Mouse (Mus musculus): Measurements from ENCODE around the gene Hs6st3. TPM values are rescaled to one million over a fixed set of nuclear protein-coding genes. Genes with fewer than 3 reads are reported as not detected.
"Not testable (repeated sequence)": the region's sequence is repeated elsewhere in the genome, so short reads cannot be mapped to it uniquely, and the experiment has no call there.

Gene Hs6st3
- polyA plus RNA-seq, 1 experiment: 6.6 TPM

DNA sequence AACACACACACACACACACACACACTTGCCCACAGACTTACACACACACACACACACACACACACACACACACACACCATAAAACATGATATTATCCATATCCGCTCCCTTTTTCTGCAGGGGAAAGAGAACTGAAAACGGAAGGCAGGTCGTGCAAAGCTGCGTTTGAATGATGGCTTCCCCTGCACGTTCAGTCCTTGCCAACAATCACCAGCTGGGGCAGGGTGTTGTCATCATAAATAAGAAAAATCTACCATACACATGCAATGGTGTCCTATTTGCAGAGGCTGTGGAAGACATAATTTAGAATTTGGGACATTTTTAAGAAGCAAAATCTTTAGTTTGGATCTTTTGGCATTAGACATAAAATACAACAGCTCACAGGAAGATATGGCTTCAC, 382.5 kb downstream of the Hs6st3 start:
- Histone ChIP-seq H3K4me1 (ENCODE audit: control insufficient read depth, insufficient read depth, low read length) (no peaks in the 10 kb centered on the region), H3K27ac (ENCODE audit: insufficient read depth, low read length) (no peak overlapping the region), H3K4me3 (replicated peaks; ENCODE audit: insufficient read depth, low read depth, low read length) (no peak overlapping the region), H3K27me3 (ENCODE audit: control insufficient read depth, insufficient read depth, low read length) (no peaks in the 10 kb centered on the region)
- no peak for DNase-seq
- WGBS: 21% methylated on average over 5 of the region's 5 CpGs
- TF ChIP-seq POLR2A (IDR thresholded peaks at IDR 0.05; ENCODE audit: borderline replicate concordance, insufficient read depth, low read length) (no peak), CTCF (IDR thresholded peaks at IDR 0.05; ENCODE audit: borderline replicate concordance, insufficient read depth, low read depth, low read length) (no peak)

DNA sequence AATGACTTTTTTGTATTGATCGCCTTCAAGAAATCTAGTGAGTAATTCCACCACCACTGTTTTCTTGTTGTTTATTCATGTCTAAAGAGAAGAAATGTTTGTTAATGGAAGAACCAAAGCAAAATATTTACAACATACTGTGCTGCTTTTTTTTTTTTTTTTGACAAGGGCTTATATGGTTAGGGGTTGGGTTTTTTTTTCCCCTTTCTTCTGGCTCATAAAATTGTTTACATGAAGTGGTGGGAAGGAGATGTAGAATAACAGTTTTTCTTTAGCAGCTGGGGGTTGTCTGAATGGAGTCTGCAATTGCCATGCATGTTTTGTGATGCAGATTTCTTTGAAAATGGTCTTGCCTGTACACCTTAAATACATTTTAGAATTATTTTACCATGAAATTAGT, 382.9 kb downstream of the Hs6st3 start:
- Histone ChIP-seq H3K27me3 (ENCODE audit: control insufficient read depth, insufficient read depth, low read length) (no peaks in the 10 kb centered on the region), H3K27ac (ENCODE audit: insufficient read depth, low read length) (no peak overlapping the region), H3K4me1 (ENCODE audit: control insufficient read depth, insufficient read depth, low read length) (no peaks in the 10 kb centered on the region), H3K4me3 (replicated peaks; ENCODE audit: insufficient read depth, low read depth, low read length) (no peak overlapping the region)
- 95% methylated on average over 1 of the region's 1 CpGs for WGBS
- TF ChIP-seq CTCF (IDR thresholded peaks at IDR 0.05; ENCODE audit: borderline replicate concordance, insufficient read depth, low read depth, low read length): no peak
- TF ChIP-seq POLR2A (IDR thresholded peaks at IDR 0.05; ENCODE audit: borderline replicate concordance, insufficient read depth, low read length): no peak
- no peak for DNase-seq

DNA sequence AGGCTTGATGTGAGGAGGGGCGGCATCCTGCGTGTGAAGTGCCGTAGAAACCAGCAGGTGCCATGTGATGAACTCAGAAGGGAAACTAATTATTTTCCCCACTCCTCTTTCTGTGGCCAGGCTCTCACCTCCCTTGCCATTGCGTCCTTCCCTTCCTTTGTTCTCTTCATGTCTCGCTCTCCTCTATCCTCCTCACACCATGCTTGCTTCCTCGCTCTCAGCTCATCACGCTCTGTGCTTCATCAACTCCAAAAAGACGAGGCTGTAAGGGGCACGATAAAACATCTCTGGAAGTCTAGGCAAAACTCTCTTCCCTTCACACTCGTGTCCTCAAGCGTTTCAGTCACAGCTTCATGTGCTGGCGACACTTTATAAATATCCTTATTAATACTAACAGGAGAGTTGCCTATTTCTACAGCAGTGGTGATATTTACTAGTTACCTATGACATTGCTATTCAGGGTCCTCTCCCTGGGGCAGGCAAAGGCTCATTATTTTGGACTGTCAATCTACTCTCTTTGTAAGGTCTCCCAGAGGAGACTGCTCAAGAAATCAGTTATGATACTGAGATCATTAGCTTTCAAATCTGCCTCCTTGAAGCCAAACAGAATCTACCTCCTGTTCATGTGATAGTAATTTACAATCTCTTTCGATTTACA, 394.9 kb downstream of the Hs6st3 start:
- WGBS: 64% methylated on average over 13 of the region's 13 CpGs
- no peak overlapping the region for H3K27ac ChIP-seq (ENCODE audit: insufficient read depth, low read length)
- H3K4me3 ChIP-seq (replicated peaks; ENCODE audit: insufficient read depth, low read depth, low read length): no peak overlapping the region
- no peaks in the 10 kb centered on the region for H3K27me3 ChIP-seq (ENCODE audit: control insufficient read depth, insufficient read depth, low read length)
- H3K4me1 ChIP-seq (ENCODE audit: control insufficient read depth, insufficient read depth, low read length): no peaks in the 10 kb centered on the region
- no peak for DNase-seq
- no peak for TF ChIP-seq POLR2A (IDR thresholded peaks at IDR 0.05; ENCODE audit: borderline replicate concordance, insufficient read depth, low read length)
- no peak for TF ChIP-seq CTCF (IDR thresholded peaks at IDR 0.05; ENCODE audit: borderline replicate concordance, insufficient read depth, low read depth, low read length)

DNA sequence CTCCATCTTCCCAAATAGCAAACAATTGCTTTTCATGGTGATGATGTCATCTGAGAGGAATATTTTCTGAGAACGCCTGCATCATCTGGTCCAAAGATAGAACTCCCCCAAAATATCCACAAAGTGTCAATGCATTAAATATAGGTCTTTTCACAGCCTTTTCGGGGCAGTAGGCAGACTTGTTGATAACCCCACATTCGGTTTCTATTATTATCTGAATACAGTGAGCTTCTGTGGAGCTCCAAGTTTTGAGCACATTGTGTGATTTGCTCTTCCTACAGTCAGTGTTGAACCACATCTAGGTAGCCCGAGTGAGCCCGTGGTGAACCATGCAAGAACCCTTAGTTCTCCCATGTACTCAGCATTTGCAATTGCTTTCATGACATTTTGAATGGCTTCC, 402.4 kb downstream of the Hs6st3 start:
- TF ChIP-seq CTCF (IDR thresholded peaks at IDR 0.05; ENCODE audit: borderline replicate concordance, insufficient read depth, low read depth, low read length): no peak
- no peak for TF ChIP-seq POLR2A (IDR thresholded peaks at IDR 0.05; ENCODE audit: borderline replicate concordance, insufficient read depth, low read length)
- 91% methylated on average over 5 of the region's 5 CpGs for WGBS
- Histone ChIP-seq H3K4me1 (ENCODE audit: control insufficient read depth, insufficient read depth, low read length) (no peaks in the 10 kb centered on the region), H3K4me3 (replicated peaks; ENCODE audit: insufficient read depth, low read depth, low read length) (no peak overlapping the region), H3K27ac (ENCODE audit: insufficient read depth, low read length) (no peak overlapping the region), H3K27me3 (ENCODE audit: control insufficient read depth, insufficient read depth, low read length) (no peaks in the 10 kb centered on the region)
- no peak for DNase-seq

DNA sequence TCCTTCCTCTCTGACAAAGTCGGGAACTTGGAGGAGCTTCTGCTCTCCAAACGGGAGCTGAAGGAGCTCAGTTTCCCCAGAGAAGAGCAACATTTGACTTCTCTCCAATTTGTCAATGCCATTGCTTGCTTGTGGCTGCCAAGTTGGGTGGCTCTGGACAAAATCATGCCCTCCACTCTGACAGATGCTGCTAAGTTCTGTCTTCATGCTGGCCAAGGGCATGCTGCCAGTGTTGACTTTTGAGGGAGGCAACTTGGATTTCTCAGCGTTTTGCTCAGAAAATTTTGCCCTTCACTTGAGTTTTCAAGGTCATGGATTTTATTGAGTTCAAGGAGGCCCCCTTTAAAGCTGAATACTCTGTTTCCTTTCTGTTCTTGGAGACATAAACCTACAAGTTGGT, 406.5 kb downstream of the Hs6st3 start:
- no peak for TF ChIP-seq CTCF (IDR thresholded peaks at IDR 0.05; ENCODE audit: borderline replicate concordance, insufficient read depth, low read depth, low read length)
- no peak for TF ChIP-seq POLR2A (IDR thresholded peaks at IDR 0.05; ENCODE audit: borderline replicate concordance, insufficient read depth, low read length)
- H3K27ac ChIP-seq (ENCODE audit: insufficient read depth, low read length): no peak overlapping the region
- no peaks in the 10 kb centered on the region for H3K4me1 ChIP-seq (ENCODE audit: control insufficient read depth, insufficient read depth, low read length)
- no peaks in the 10 kb centered on the region for H3K27me3 ChIP-seq (ENCODE audit: control insufficient read depth, insufficient read depth, low read length)
- no peak for DNase-seq
- 26% methylated on average over 3 of the region's 3 CpGs for WGBS
- no peak overlapping the region for H3K4me3 ChIP-seq (replicated peaks; ENCODE audit: insufficient read depth, low read depth, low read length)

DNA sequence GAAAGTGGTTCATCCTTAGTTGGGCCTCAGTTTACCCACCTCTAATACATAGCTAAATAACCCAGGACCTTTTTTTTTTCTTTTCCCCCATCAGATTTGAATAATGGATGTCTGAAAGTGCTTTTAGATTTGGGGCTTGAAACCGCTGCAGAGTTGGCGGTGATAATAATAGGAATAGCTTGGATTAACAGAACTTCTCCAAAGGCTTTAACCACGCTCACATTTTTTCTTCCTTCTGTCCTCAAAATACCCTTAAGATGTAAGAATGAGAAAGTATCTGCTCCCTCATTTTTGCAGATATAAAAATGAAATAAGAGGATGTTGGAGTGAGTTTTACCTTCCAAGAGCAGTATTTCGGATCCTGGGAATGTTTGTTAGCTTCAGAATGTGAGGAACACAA, 420.2 kb downstream of the Hs6st3 start:
- DNase-seq: no peak
- H3K4me1 ChIP-seq (ENCODE audit: control insufficient read depth, insufficient read depth, low read length): no peaks in the 10 kb centered on the region
- TF ChIP-seq POLR2A (IDR thresholded peaks at IDR 0.05; ENCODE audit: borderline replicate concordance, insufficient read depth, low read length) (no peak), CTCF (IDR thresholded peaks at IDR 0.05; ENCODE audit: borderline replicate concordance, insufficient read depth, low read depth, low read length) (no peak)
- H3K27ac ChIP-seq (ENCODE audit: insufficient read depth, low read length): no peak overlapping the region
- no peak overlapping the region for H3K4me3 ChIP-seq (replicated peaks; ENCODE audit: insufficient read depth, low read depth, low read length)
- WGBS: 94% methylated on average over 4 of the region's 4 CpGs
- H3K27me3 ChIP-seq (ENCODE audit: control insufficient read depth, insufficient read depth, low read length): no peaks in the 10 kb centered on the region

DNA sequence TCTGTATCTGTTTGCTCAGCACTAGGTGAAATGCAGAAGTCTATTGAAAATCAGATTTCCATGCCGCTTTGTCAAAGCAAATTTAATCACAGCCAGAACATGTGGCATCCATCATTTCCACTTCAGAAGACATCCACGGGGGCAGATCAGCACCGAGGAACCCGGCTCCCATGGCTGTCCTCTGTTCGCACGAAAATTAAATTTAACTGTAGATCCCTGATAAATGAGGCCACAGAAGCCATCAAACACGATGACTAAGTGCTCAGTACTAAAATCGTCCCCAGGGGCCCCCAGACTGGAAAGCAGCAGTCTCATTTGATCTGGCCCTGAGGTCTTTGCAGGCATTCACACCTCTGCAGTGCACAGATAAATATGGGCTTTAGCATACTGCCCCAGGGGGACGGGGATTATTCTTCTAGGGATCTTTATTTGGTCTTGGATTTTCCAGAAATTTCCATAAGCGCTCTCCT, 443.9 kb downstream of the Hs6st3 start:
- TF ChIP-seq CTCF (IDR thresholded peaks at IDR 0.05; ENCODE audit: borderline replicate concordance, insufficient read depth, low read depth, low read length) (no peak), POLR2A (IDR thresholded peaks at IDR 0.05; ENCODE audit: borderline replicate concordance, insufficient read depth, low read length) (no peak)
- H3K4me3 ChIP-seq (replicated peaks; ENCODE audit: insufficient read depth, low read depth, low read length): no peak overlapping the region
- DNase-seq: no peak
- no peaks in the 10 kb centered on the region for H3K4me1 ChIP-seq (ENCODE audit: control insufficient read depth, insufficient read depth, low read length)
- no peaks in the 10 kb centered on the region for H3K27me3 ChIP-seq (ENCODE audit: control insufficient read depth, insufficient read depth, low read length)
- no peak overlapping the region for H3K27ac ChIP-seq (ENCODE audit: insufficient read depth, low read length)
- WGBS: 36% methylated on average over 10 of the region's 10 CpGs

DNA sequence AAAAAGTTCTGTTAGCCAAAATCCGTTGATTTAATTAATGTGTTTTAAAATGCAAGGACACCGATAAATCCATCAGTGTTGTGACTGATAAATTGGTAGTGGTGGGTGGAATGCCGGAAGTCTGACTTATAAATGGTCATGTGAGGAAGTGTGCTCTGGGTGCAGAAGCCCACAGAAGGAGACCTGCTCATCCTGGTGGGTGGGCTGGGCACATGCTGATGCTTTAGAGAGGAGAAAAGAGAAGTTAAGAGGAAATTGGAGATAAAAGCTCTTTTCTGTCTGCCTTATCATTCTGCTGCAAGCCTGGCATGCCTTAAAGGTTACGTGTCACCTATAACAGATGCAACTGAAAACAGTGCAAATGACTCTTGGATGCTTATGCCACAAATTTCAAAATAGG, 446.9 kb downstream of the Hs6st3 start:
- no peak for TF ChIP-seq POLR2A (IDR thresholded peaks at IDR 0.05; ENCODE audit: borderline replicate concordance, insufficient read depth, low read length)
- no peak for TF ChIP-seq CTCF (IDR thresholded peaks at IDR 0.05; ENCODE audit: borderline replicate concordance, insufficient read depth, low read depth, low read length)
- no peaks in the 10 kb centered on the region for H3K27me3 ChIP-seq (ENCODE audit: control insufficient read depth, insufficient read depth, low read length)
- H3K4me1 ChIP-seq (ENCODE audit: control insufficient read depth, insufficient read depth, low read length): no peaks in the 10 kb centered on the region
- DNase-seq: no peak
- 83% methylated on average over 4 of the region's 4 CpGs for WGBS
- no peak overlapping the region for H3K27ac ChIP-seq (ENCODE audit: insufficient read depth, low read length)
- no peak overlapping the region for H3K4me3 ChIP-seq (replicated peaks; ENCODE audit: insufficient read depth, low read depth, low read length)

DNA sequence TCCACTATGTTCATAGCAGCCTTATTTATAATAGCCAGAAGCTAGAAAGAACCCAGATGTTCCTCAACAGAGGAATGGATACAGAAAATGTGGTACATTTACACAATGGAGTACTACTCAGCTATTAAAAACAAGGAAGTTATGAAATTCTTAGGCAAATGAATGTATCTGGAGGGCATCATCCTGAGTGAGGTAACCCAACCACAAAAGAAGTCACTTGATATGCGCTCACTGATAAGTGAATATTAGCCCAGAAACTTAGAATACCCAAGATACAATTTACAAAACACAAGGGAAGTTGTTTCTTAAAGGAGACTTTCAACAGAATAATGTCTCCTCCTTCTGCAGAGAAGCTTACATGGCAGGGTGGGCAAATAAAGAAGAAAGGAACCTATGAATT, 449.2 kb downstream of the Hs6st3 start:
- not testable (repeated sequence) for H3K27ac ChIP-seq (ENCODE audit: insufficient read depth, low read length); H3K4me1 ChIP-seq (ENCODE audit: control insufficient read depth, insufficient read depth, low read length); H3K4me3 ChIP-seq (replicated peaks; ENCODE audit: insufficient read depth, low read depth, low read length); H3K27me3 ChIP-seq (ENCODE audit: control insufficient read depth, insufficient read depth, low read length); DNase-seq
- 100% methylated on average over 1 of the region's 1 CpGs for WGBS
